Mouse (Mus musculus): ENCODE data around the gene Kcnd1. TPM values are rescaled to one million over a fixed set of nuclear protein-coding genes. Genes with fewer than 3 reads are reported as not detected.

The Kcnd1 gene
- 1.4 and 2.0 TPM in 2 replicates for total RNA-seq (2023)

GRCm38 (mm10) chrX:7821865-7822779, at the start of gene Kcnd1:
TSS of gene Kcnd1 (plus strand) at chrX:7822289.

GRCm38 (mm10) chrX:7789542-7790136, 32.5 kb upstream of the Kcnd1 start, which contains the start of gene Gripap1:
TSS of gene Gripap1 (plus strand) at chrX:7789765.

GRCm38 (mm10) chrX:7841163-7842162, 19.4 kb downstream of the Kcnd1 start, which contains the start of gene Otud5:
TSS of gene Otud5 (plus strand) at chrX:7841364.

GRCm38 (mm10) chrX:7878007-7878419, 55.9 kb downstream of the Kcnd1 start, which contains the start of gene Pim2:
TSS of gene Pim2 (plus strand) at chrX:7878262.

DNA sequence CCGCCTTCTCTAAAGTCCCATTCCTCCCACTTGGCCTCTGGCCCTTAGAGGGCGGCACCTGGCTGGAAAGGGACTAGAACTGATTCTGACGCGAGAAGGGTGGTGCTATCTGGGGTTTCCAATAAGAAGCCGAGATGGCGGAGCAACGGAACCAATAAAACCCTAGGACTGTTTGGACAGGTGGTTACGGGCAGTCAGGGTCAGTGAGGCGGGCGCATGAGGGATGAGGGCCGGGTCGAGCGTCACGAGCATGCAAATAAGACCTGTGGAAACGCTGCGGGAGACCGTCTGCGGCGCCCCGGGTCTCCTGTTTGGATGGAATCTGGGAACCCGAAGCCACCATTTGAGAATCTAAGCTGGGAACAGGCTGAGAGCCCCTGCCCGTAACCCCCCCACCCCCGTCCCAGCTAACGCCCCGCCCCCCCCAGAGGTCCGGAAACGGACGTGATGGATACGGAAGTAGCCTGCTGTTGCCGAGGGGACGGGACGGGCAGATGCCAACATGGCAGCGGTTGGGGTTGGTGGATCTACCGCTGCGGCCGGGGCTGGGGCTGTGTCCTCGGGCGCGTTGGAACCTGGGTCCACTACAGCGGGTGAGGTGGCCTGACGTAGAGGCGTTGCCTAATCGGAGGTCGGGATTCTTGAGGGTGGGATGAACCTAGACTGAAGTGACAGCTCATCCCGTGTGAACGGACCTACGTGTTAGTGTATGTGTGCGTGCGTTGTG, 61.9 kb downstream of the Kcnd1 start, which contains the start of gene Slc35a2:
Slc35a2 (plus strand) TSS at position 188 of the 727 bp plus-strand sequence.

Other genes starting within 250 kb of the Kcnd1 start
- not detected in 2 replicates for gene Foxp3, start 248.6 kb upstream of the Kcnd1 start, total RNA-seq (2023)
- gene Ppp1r3f, start 248.0 kb upstream of the Kcnd1 start, total RNA-seq (2023): 0.64 and 0.73 TPM in 2 replicates
- gene Ccdc22, start 216.8 kb upstream of the Kcnd1 start, total RNA-seq (2023): 13.4 and 19.6 TPM in 2 replicates
- 0.16 and 0.25 TPM in 2 replicates for gene Cacna1f, start 215.2 kb upstream of the Kcnd1 start, total RNA-seq (2023)
- gene Syp, start 183.8 kb upstream of the Kcnd1 start, total RNA-seq (2023): 2.7 and 3.8 TPM in 2 replicates
- gene Prickle3, start 165.0 kb upstream of the Kcnd1 start, total RNA-seq (2023): 37.1 and 44.3 TPM in 2 replicates
- gene Plp2, start 150.9 kb upstream of the Kcnd1 start, total RNA-seq (2023): 518 and 532 TPM in 2 replicates
- not detected in 2 replicates for gene Magix, start 141.0 kb upstream of the Kcnd1 start, total RNA-seq (2023)
- gene Gpkow, start 125.2 kb upstream of the Kcnd1 start, total RNA-seq (2023): 45.4 and 58.6 TPM in 2 replicates
- gene Wdr45, start 108.0 kb upstream of the Kcnd1 start, total RNA-seq (2023): 52.3 and 70.0 TPM in 2 replicates
- gene Gm45208, start 100.0 kb upstream of the Kcnd1 start, total RNA-seq (2023): 1.8 and 1.9 TPM in 2 replicates
- gene Praf2, start 93.8 kb upstream of the Kcnd1 start, total RNA-seq (2023): 2.0 and 2.6 TPM in 2 replicates
- not detected in 2 replicates for gene Ccdc120, start 71.4 kb upstream of the Kcnd1 start, total RNA-seq (2023)
- gene Tfe3, start 59.7 kb upstream of the Kcnd1 start, total RNA-seq (2023): 85.6 and 90.4 TPM in 2 replicates
- 135 and 164 TPM in 2 replicates for gene Gripap1, start 32.5 kb upstream of the Kcnd1 start, total RNA-seq (2023)
- gene Otud5, start 19.1 kb downstream of the Kcnd1 start, total RNA-seq (2023): 129 and 151 TPM in 2 replicates
- gene Pim2, start 56.0 kb downstream of the Kcnd1 start, total RNA-seq (2023): 2.2 and 4.1 TPM in 2 replicates
- 25.5 and 28.1 TPM in 2 replicates for gene Slc35a2, start 61.7 kb downstream of the Kcnd1 start, total RNA-seq (2023)
- gene Pqbp1, start 77.0 kb downstream of the Kcnd1 start, total RNA-seq (2023): 34.5 and 34.7 TPM in 2 replicates
- 44.3 and 45.8 TPM in 2 replicates for gene Timm17b, start 77.1 kb downstream of the Kcnd1 start, total RNA-seq (2023)
- not detected in 2 replicates for gene Gm10491, start 85.5 kb downstream of the Kcnd1 start, total RNA-seq (2023)
- not detected in 2 replicates for gene Gm10490, start 87.3 kb downstream of the Kcnd1 start, total RNA-seq (2023)
- not detected in 2 replicates for gene Pcsk1n, start 97.5 kb downstream of the Kcnd1 start, total RNA-seq (2023)
- gene Eras, start 106.3 kb downstream of the Kcnd1 start, total RNA-seq (2023): not detected in 2 replicates
- gene Hdac6, start 125.6 kb downstream of the Kcnd1 start, total RNA-seq (2023): 4.9 and 8.8 TPM in 2 replicates
- gene Gata1, start 155.8 kb downstream of the Kcnd1 start, total RNA-seq (2023): 0.88 and 1.6 TPM in 2 replicates
- gene Glod5, start 196.2 kb downstream of the Kcnd1 start, total RNA-seq (2023): not detected in 2 replicates